Mouse (Mus musculus) bone marrow, adult 2 months (tissue): Measurements from ENCODE around the gene Krtap13-1.

Source experiments
- CTCF ChIP-seq: fragments of 200-500 bp; IDR thresholded peaks from 2 replicates; pipeline ENCODE4 v1.5.1; 2011; ENCODE audit warnings: low read length, control low read depth; ENCODE audit not compliant: control insufficient read depth, insufficient read depth
- POLR2A ChIP-seq: fragments of 200-500 bp; IDR thresholded peaks from 2 replicates; pipeline ENCODE4 v1.6.1; 2011; ENCODE audit warnings: low read depth, mild to moderate bottlenecking, control low read depth, low read length, borderline replicate concordance; ENCODE audit not compliant: control insufficient read depth

GRCm38 (mm10) chr16:88696256-88696655 lies 32.4 kb upstream of the Krtap13-1 start:
- TF ChIP-seq POLR2A: no peak
- TF ChIP-seq CTCF: no peak
